Mouse (Mus musculus): ENCODE measurements at regions not wholly inside any gene's neighbourhood (a gene's known extent, or its start where the extent isn't known, plus 50 kb on each side); places are given as distances from the start of the nearest gene placed in this dataset.

- TF ChIP-seq HCFC1 (IDR thresholded peaks at IDR 0.05; ENCODE audit: borderline replicate concordance, insufficient read depth, low read length) = no peak
- TF ChIP-seq MAFK (IDR thresholded peaks at IDR 0.05; ENCODE audit: insufficient read depth, low read depth, low read length) = no peak
- no peak for TF ChIP-seq CHD2 (IDR thresholded peaks at IDR 0.05; ENCODE audit: low read depth, low read length)
These were observed 322.7 kb upstream of the Nrp1 start for GRCm38 (mm10) chr8:128035672-128036071.

Data from ES-E14 (cell line).